Mouse (Mus musculus) hindbrain, embryonic 11.5 days (tissue): ENCODE data around the gene Bloc1s3. TPM values are rescaled to one million over a fixed set of nuclear protein-coding genes. Genes with fewer than 3 reads are reported as not detected.

Experiments
- ATAC-seq: fragments of 200-750 bp; cut with Nextera tagmentation; 2 replicates; pipeline ENCODE4 v1.8.0; 2017; ENCODE audit warnings: mild to moderate bottlenecking, moderate TSS enrichment, moderate library complexity; ENCODE audit not compliant: low FRiP score
- DNase-seq: peaks from one replicate; pipeline ENCODE4 v3.0.0-alpha.2; 2015; ENCODE audit warnings: low spot score
- H3K27ac ChIP-seq: fragments of 300-500 bp; sonication (generic); 2 replicates; pipeline ENCODE4 v1.5.1; 2014; ENCODE audit warnings: mild to moderate bottlenecking, low read depth, low read length
- H3K27me3 ChIP-seq: fragments of 300-500 bp; sonication (generic); 2 replicates; pipeline ENCODE4 v1.6.1; 2014; ENCODE audit warnings: mild to moderate bottlenecking, low read length, moderate library complexity, mixed read lengths; ENCODE audit not compliant: control insufficient read depth, insufficient read depth
- H3K36me3 ChIP-seq: fragments of 300-500 bp; sonication (generic); 2 replicates; pipeline ENCODE4 v1.6.1; 2014; ENCODE audit warnings: mild to moderate bottlenecking, low read length, moderate library complexity, mixed read lengths; ENCODE audit not compliant: control insufficient read depth, insufficient read depth
- H3K4me1 ChIP-seq: fragments of 300-500 bp; sonication (generic); replicated peaks from 2 replicates; pipeline ENCODE4 v1.6.1; 2014; ENCODE audit warnings: low read length, mixed read lengths; ENCODE audit not compliant: control insufficient read depth, insufficient read depth
- H3K4me2 ChIP-seq: fragments of 300-500 bp; sonication (generic); replicated peaks from 2 replicates; pipeline ENCODE4 v1.6.1; 2014; ENCODE audit warnings: mild to moderate bottlenecking, low read depth, low read length
- H3K4me3 ChIP-seq: fragments of 300-500 bp; sonication (generic); 2 replicates; pipeline ENCODE4 v1.5.1; 2014; ENCODE audit warnings: low read depth, low read length
- H3K9ac ChIP-seq: fragments of 300-500 bp; sonication (generic); 2 replicates; pipeline ENCODE4 v1.6.1; 2014; ENCODE audit warnings: low read depth, low read length
- H3K9me3 ChIP-seq: fragments of 300-500 bp; sonication (generic); 2 replicates; pipeline ENCODE4 v1.6.1; 2016; ENCODE audit warnings: low read length; ENCODE audit not compliant: control insufficient read depth
- whole genome bisulfite sequencing: fragments of 180-500 bp; shearing (Covaris S2); extraction: QIAGEN DNeasy Blood & Tissue Kit; methylation state at CpG from one replicate; pipeline ENCODE4 v1.1.7; 2014; 5-methylcytosine and 5-hydroxymethylcytosine counted together
- polyA plus RNA-seq: library from polyadenylated mRNA; unstranded; fragments of >200 nt; fragmentation: Nextera tagmentation; extraction: Ambion mirVana; gene quantifications from 2 replicates; pipeline ENCODE4 v1.2.1, GENCODE M21; 2014

The Bloc1s3 gene
- polyA plus RNA-seq, result 2.4 and 2.5 TPM in 2 replicates

GRCm38 (mm10) chr7:19508150-19508923, at the start of gene Bloc1s3, which contains the start of gene Trappc6a:
TSS of gene Bloc1s3 (minus strand) at chr7:19508367.
TSS of gene Trappc6a (plus strand) at chr7:19508395.
- Histone ChIP-seq H3K27ac (peak within 1 kb of the TSS; percentile 65), H3K9me3 (no peaks in the 10 kb centered on the region), H3K4me2 (peak within 1 kb of the TSS; percentile 95), H3K36me3 (no peaks in the 10 kb centered on the region), H3K27me3 (no peaks in the 10 kb centered on the region), H3K4me1 (no peaks in the 10 kb centered on the region), H3K4me3 (peak within 1 kb of the TSS; percentile 79), H3K9ac (peak within 1 kb of the TSS; percentile 86)
- DNase-seq (peak; percentile 92), ATAC-seq (peak; percentile 96)
- under 1% methylated on average over 55 of the region's 56 CpGs for WGBS

- no peak for ATAC-seq
- no peaks in the 10 kb centered on the region for H3K9me3 ChIP-seq
- 94% methylated on average over 2 of the region's 2 CpGs for whole genome bisulfite sequencing
- H3K27me3 ChIP-seq, result no peaks in the 10 kb centered on the region
- no peaks in the 10 kb centered on the region for H3K36me3 ChIP-seq
- H3K4me1 ChIP-seq, result peaks cover 7% of the 10 kb centered on the region
- H3K4me2 ChIP-seq, result no peak overlapping the region
- DNase-seq, result no peak
- H3K27ac ChIP-seq, result no peak overlapping the region
- H3K4me3 ChIP-seq, result no peak overlapping the region
- no peak overlapping the region for H3K9ac ChIP-seq
Measured at GRCm38 (mm10) chr7:19557086-19557485, 48.9 kb upstream of the Bloc1s3 start.

- no peaks in the 10 kb centered on the region for H3K27me3 ChIP-seq
- no peaks in the 10 kb centered on the region for H3K36me3 ChIP-seq
- H3K9me3 ChIP-seq, result no peaks in the 10 kb centered on the region
- no peak for DNase-seq
- no peaks in the 10 kb centered on the region for H3K4me1 ChIP-seq
- WGBS, result 88% methylated on average over 1 of the region's 1 CpGs
- no peak overlapping the region for H3K9ac ChIP-seq
- no peak overlapping the region for H3K27ac ChIP-seq
- H3K4me2 ChIP-seq, result no peak overlapping the region
- no peak overlapping the region for H3K4me3 ChIP-seq
- ATAC-seq, result no peak
Measured at GRCm38 (mm10) chr7:19554168-19554567, 46.0 kb upstream of the Bloc1s3 start.

GRCm38 (mm10) chr7:19552443-19552842, 44.3 kb upstream of the Bloc1s3 start:
- no peaks in the 10 kb centered on the region for H3K36me3 ChIP-seq
- H3K9me3 ChIP-seq, result no peaks in the 10 kb centered on the region
- WGBS, result 65% methylated on average over 2 of the region's 2 CpGs

GRCm38 (mm10) chr7:19551634-19552033, 43.5 kb upstream of the Bloc1s3 start:
- H3K27ac ChIP-seq, result no peak overlapping the region
- no peak overlapping the region for H3K9ac ChIP-seq
- WGBS, result 86% methylated on average over 5 of the region's 5 CpGs
- no peaks in the 10 kb centered on the region for H3K27me3 ChIP-seq
- H3K9me3 ChIP-seq, result no peaks in the 10 kb centered on the region
- no peak for DNase-seq
- no peak overlapping the region for H3K4me2 ChIP-seq
- H3K4me1 ChIP-seq, result no peaks in the 10 kb centered on the region
- H3K4me3 ChIP-seq, result no peak overlapping the region
- no peak for ATAC-seq
- no peaks in the 10 kb centered on the region for H3K36me3 ChIP-seq

More at GRCm38 (mm10) chr7:19552443-19552842, 44.3 kb upstream of the Bloc1s3 start:
- Histone ChIP-seq H3K27ac (no peak overlapping the region), H3K4me3 (no peak overlapping the region), H3K9ac (no peak overlapping the region), H3K4me2 (no peak overlapping the region), H3K27me3 (no peaks in the 10 kb centered on the region), H3K4me1 (no peaks in the 10 kb centered on the region)
- ATAC-seq, result no peak
- no peak for DNase-seq

GRCm38 (mm10) chr7:19549394-19549793, 41.2 kb upstream of the Bloc1s3 start:
- Histone ChIP-seq H3K4me2 (no peak overlapping the region), H3K4me1 (no peaks in the 10 kb centered on the region), H3K9ac (no peak overlapping the region), H3K36me3 (no peaks in the 10 kb centered on the region), H3K9me3 (no peaks in the 10 kb centered on the region), H3K27me3 (no peaks in the 10 kb centered on the region), H3K27ac (no peak overlapping the region), H3K4me3 (no peak overlapping the region)
- DNase-seq (no peak), ATAC-seq (no peak)
- WGBS, result 92% methylated on average over 10 of the region's 10 CpGs

GRCm38 (mm10) chr7:19547344-19547969, 39.3 kb upstream of the Bloc1s3 start:
- 72% methylated on average over 2 of the region's 2 CpGs for WGBS
- H3K9me3 ChIP-seq, result no peaks in the 10 kb centered on the region
- no peaks in the 10 kb centered on the region for H3K36me3 ChIP-seq
- no peak for DNase-seq
- no peak for ATAC-seq
- no peak overlapping the region for H3K9ac ChIP-seq
- H3K27me3 ChIP-seq, result no peaks in the 10 kb centered on the region
- H3K4me3 ChIP-seq, result no peak overlapping the region
- H3K4me2 ChIP-seq, result no peak overlapping the region
- H3K27ac ChIP-seq, result no peak overlapping the region
- H3K4me1 ChIP-seq, result no peaks in the 10 kb centered on the region

GRCm38 (mm10) chr7:19546007-19546406, 37.8 kb upstream of the Bloc1s3 start:
- no peak overlapping the region for H3K4me3 ChIP-seq
- WGBS, result 84% methylated on average over 3 of the region's 3 CpGs
- H3K4me2 ChIP-seq, result no peak overlapping the region
- DNase-seq (no peak), ATAC-seq (no peak)
- peaks cover 4% of the 10 kb centered on the region; the same call in 1 of the 2 replicates for H3K4me1 ChIP-seq
- no peaks in the 10 kb centered on the region for H3K27me3 ChIP-seq
- H3K9me3 ChIP-seq, result no peaks in the 10 kb centered on the region
- H3K9ac ChIP-seq, result no peak overlapping the region
- no peak overlapping the region for H3K27ac ChIP-seq
- no peaks in the 10 kb centered on the region for H3K36me3 ChIP-seq
